Mouse (Mus musculus): Measurements from ENCODE around the gene Zkscan1. TPM values are rescaled to one million over a fixed set of nuclear protein-coding genes. Genes with fewer than 3 reads are reported as not detected.

Gene Zkscan1
- polyA plus RNA-seq, 1 experiment from 2014 or later = 17.8 TPM

DNA sequence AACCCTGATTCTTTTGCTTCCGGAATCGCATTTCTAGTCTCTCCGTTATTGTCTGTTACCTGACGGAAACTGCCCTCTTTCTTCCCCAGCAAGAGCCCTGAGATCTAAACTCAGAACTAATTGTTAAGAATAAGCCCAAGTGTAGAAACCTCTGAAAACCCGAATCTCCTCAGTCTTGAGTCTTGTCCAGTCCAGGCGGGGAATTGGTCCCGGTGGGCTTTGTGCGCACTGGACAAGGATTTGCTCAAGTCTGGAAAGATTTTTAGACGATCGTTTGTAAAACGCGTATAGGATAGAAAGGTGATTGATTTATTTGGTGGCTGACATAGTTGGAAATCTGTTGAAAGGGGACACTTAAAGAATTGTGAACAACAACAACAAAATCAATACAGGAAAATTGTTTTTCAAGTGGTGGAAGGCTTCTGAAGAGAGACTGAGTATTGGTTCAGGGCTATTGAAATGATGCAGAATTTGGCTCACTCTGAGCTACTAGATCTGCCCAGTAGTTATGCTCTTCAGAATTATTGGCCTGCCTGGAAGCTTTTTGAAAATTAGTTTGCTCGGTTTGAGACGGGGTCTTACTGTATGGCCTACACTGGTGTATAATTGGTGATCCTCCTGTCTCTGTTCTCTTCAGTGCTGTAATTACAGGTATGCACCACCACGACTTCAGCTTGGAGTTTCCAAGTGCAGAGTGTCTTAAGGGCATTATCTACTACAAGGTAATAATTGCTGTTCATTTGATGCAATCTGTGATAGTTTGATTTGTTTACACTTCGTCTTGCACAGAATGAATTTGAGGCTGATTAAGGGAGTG lies 32.5 kb downstream of the Zkscan1 start:
- peak overlapping the region; percentile 98 for H3K27ac ChIP-seq (replicated peaks)
- ATAC-seq (ENCODE audit: insufficient number of reproducible peaks, low FRiP score, low TSS enrichment, low read depth) = peak; percentile 43
- no peaks in the 10 kb centered on the region for H3K9me3 ChIP-seq (replicated peaks)
- peak overlapping the region; percentile 55 for H3K9ac ChIP-seq
- no peaks in the 10 kb centered on the region for H3K27me3 ChIP-seq
- H3K4me2 ChIP-seq (replicated peaks) = peak overlapping the region; percentile 58
- peak overlapping the region; percentile 75 for H3K4me3 ChIP-seq (replicated peaks)
- H3K36me3 ChIP-seq = peaks cover 8% of the 10 kb centered on the region; the same call in 1 of the 2 replicates
- 2% methylated on average over 16 of the region's 16 CpGs for WGBS
- H3K4me1 ChIP-seq = peaks cover 13% of the 10 kb centered on the region

- Histone ChIP-seq H3K9me3 (replicated peaks) (no peaks in the 10 kb centered on the region), H3K27me3 (no peaks in the 10 kb centered on the region), H3K9ac (0 out of 2 replicates have a peak overlapping the region, but pooled peaks have one; percentile 55), H3K27ac (replicated peaks) (peak overlapping the region; percentile 98), H3K36me3 (peaks cover 11% of the 10 kb centered on the region; the same call in 1 of the 2 replicates), H3K4me2 (replicated peaks) (peak overlapping the region; percentile 58), H3K4me1 (peaks cover 13% of the 10 kb centered on the region), H3K4me3 (replicated peaks) (peak overlapping the region; percentile 75)
- no peak for ATAC-seq (ENCODE audit: insufficient number of reproducible peaks, low FRiP score, low TSS enrichment, low read depth)
- 63% methylated on average over 3 of the region's 3 CpGs for WGBS
These were observed 33.2 kb downstream of the Zkscan1 start for GRCm38 (mm10) chr5:138118041-138118440.

- Histone ChIP-seq H3K27me3 (no peaks in the 10 kb centered on the region), H3K27ac (replicated peaks) (no peak overlapping the region), H3K36me3 (peaks cover 70% of the 10 kb centered on the region), H3K4me2 (replicated peaks) (no peak overlapping the region), H3K4me3 (replicated peaks) (no peak overlapping the region), H3K4me1 (no peaks in the 10 kb centered on the region), H3K9ac (no peak overlapping the region), H3K9me3 (replicated peaks) (no peaks in the 10 kb centered on the region)
- 73% methylated on average over 5 of the region's 5 CpGs for WGBS
- no peak for ATAC-seq (ENCODE audit: insufficient number of reproducible peaks, low FRiP score, low TSS enrichment, low read depth)
These were observed 47.7 kb downstream of the Zkscan1 start for GRCm38 (mm10) chr5:138132425-138133064.

GRCm38 (mm10) chr5:138137257-138137656 lies 52.4 kb downstream of the Zkscan1 start:
- Histone ChIP-seq H3K4me3 (replicated peaks) (no peak overlapping the region), H3K27me3 (no peaks in the 10 kb centered on the region), H3K27ac (replicated peaks) (no peak overlapping the region), H3K4me2 (replicated peaks) (no peak overlapping the region), H3K9me3 (replicated peaks) (no peaks in the 10 kb centered on the region), H3K36me3 (peaks cover 37% of the 10 kb centered on the region), H3K9ac (no peak overlapping the region), H3K4me1 (no peaks in the 10 kb centered on the region; the same call in 1 of the 2 replicates)
- WGBS = 89% methylated on average over 4 of the region's 4 CpGs
- ATAC-seq (ENCODE audit: insufficient number of reproducible peaks, low FRiP score, low TSS enrichment, low read depth) = no peak

DNA sequence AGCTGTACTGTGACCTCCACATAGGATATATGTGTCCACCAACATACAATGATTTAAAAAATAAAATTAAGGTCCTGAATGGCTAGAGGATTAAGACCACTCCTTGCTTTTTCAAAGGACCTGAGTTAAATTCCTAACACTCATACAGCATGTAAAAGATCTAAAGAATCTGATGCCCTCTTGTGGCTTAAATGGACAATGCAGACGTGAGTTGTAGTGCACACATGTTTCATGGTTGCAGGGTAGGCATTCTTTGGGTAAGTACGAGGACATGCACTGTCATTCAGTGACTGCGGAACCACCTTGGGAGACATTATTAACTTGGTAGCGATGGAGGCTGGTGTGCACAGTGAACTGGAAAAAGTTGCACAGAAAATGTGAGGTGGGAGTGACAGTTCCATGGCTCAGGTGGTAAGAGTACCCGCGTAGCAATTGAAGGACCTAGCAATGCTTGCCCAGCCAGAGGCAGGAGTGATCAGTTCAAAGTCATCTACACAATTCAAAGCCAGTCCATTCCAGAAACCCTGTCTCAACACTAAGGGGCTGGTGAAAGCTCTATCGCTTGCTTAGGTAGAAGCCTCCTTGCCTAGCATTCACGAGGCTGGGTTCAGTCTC lies 53.2 kb downstream of the Zkscan1 start:
- no peaks in the 10 kb centered on the region for H3K27me3 ChIP-seq
- H3K9me3 ChIP-seq (replicated peaks) = no peaks in the 10 kb centered on the region
- no peaks in the 10 kb centered on the region; the same call in 1 of the 2 replicates for H3K4me1 ChIP-seq
- no peak for ATAC-seq (ENCODE audit: insufficient number of reproducible peaks, low FRiP score, low TSS enrichment, low read depth)
- H3K27ac ChIP-seq (replicated peaks) = no peak overlapping the region
- no peak overlapping the region for H3K4me3 ChIP-seq (replicated peaks)
- peaks cover 32% of the 10 kb centered on the region for H3K36me3 ChIP-seq
- no peak overlapping the region for H3K4me2 ChIP-seq (replicated peaks)
- no peak overlapping the region for H3K9ac ChIP-seq
- 63% methylated on average over 8 of the region's 8 CpGs for WGBS

- no peak overlapping the region for H3K9ac ChIP-seq
- no peaks in the 10 kb centered on the region for H3K9me3 ChIP-seq (replicated peaks)
- H3K4me1 ChIP-seq = no peaks in the 10 kb centered on the region; the same call in 1 of the 2 replicates
- H3K4me3 ChIP-seq (replicated peaks) = no peak overlapping the region
- ATAC-seq (ENCODE audit: insufficient number of reproducible peaks, low FRiP score, low TSS enrichment, low read depth) = no peak
- H3K27me3 ChIP-seq = no peaks in the 10 kb centered on the region
- peaks cover 32% of the 10 kb centered on the region for H3K36me3 ChIP-seq
- WGBS = 80% methylated on average over 4 of the region's 4 CpGs
- H3K27ac ChIP-seq (replicated peaks) = no peak overlapping the region
- no peak overlapping the region for H3K4me2 ChIP-seq (replicated peaks)
These were observed 53.7 kb downstream of the Zkscan1 start for GRCm38 (mm10) chr5:138138585-138138984.

GRCm38 (mm10) chr5:138154390-138154789 lies 69.5 kb downstream of the Zkscan1 start:
- peaks cover 25% of the 10 kb centered on the region for H3K36me3 ChIP-seq
- no peak for ATAC-seq (ENCODE audit: insufficient number of reproducible peaks, low FRiP score, low TSS enrichment, low read depth)
- no peak overlapping the region for H3K27ac ChIP-seq (replicated peaks)
- H3K9ac ChIP-seq = no peak overlapping the region
- H3K9me3 ChIP-seq (replicated peaks) = no peaks in the 10 kb centered on the region
- WGBS = 88% methylated on average over 3 of the region's 3 CpGs
- H3K27me3 ChIP-seq = no peaks in the 10 kb centered on the region
- no peaks in the 10 kb centered on the region; the same call in 1 of the 2 replicates for H3K4me1 ChIP-seq
- peak overlapping the region; percentile 82 for H3K4me3 ChIP-seq (replicated peaks)
- H3K4me2 ChIP-seq (replicated peaks) = peak overlapping the region; percentile 59

DNA sequence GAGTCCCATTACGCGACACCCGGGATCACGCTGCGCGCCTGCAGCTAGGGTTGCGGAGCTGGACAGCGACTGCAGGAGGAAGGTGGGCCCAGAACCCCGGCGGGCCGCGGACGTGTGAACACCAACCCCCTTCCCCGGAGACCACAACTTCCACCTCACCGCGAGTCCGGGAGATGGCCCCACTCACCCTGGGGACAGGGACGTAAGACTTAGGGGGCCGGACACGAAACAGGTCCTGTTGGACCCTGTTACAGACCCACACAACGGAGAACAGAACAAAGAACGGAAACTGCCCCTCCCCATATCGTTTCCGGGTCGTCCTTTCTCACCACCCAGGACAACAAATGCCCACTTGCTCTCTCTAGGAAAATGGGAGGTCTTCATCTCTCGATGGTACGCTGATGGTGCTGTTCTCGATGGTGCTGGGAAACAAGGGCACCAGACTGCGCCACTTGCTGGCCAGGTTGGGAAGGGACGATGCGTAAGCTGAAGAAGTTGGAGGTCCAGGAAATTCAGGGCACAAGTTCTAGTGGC lies 70.6 kb downstream of the Zkscan1 start, which contains the start of gene Zfp113:
Gene Zfp113 (minus strand): TSS at position 302 of the 534 bp plus-strand sequence.
- Histone ChIP-seq H3K27me3 (no peaks in the 10 kb centered on the region), H3K4me3 (replicated peaks) (peak within 1 kb of the TSS; percentile 82), H3K36me3 (peaks cover 22% of the 10 kb centered on the region), H3K4me2 (replicated peaks) (peak within 1 kb of the TSS; percentile 59), H3K27ac (replicated peaks) (peak within 1 kb of the TSS; percentile 92), H3K9me3 (replicated peaks) (no peaks in the 10 kb centered on the region), H3K9ac (peak within 1 kb of the TSS; percentile 79), H3K4me1 (no peaks in the 10 kb centered on the region; the same call in 1 of the 2 replicates)
- peak; percentile 94 for ATAC-seq (ENCODE audit: insufficient number of reproducible peaks, low FRiP score, low TSS enrichment, low read depth)
- WGBS = 0% methylated on average over 31 of the region's 31 CpGs

Other genes starting within 250 kb of the Zkscan1 start
- 0.68 and 1.5 TPM in 2 replicates for gene Pilra, start 248.8 kb upstream of the Zkscan1 start, polyA plus RNA-seq (2015; fragmentation: Nextera tagmentation; extraction: Ambion mirVana)
- gene Pilrb1, start 227.0 kb upstream of the Zkscan1 start, polyA plus RNA-seq (2015; fragmentation: Nextera tagmentation; extraction: Ambion mirVana) = 0.19 TPM in 1 of 2 replicates, not detected in the other
- gene Pilrb2, start 213.3 kb upstream of the Zkscan1 start, polyA plus RNA-seq (2015; fragmentation: Nextera tagmentation; extraction: Ambion mirVana) = 0.39 and 1.2 TPM in 2 replicates
- 0.17 and 0.33 TPM in 2 replicates for gene Cyp3a13, start 163.5 kb upstream of the Zkscan1 start, polyA plus RNA-seq (2015; fragmentation: Nextera tagmentation; extraction: Ambion mirVana)
- 0.92 and 1.2 TPM in 2 replicates for gene Gjc3, start 122.0 kb upstream of the Zkscan1 start, polyA plus RNA-seq (2015; fragmentation: Nextera tagmentation; extraction: Ambion mirVana)
- 0.17 TPM in 1 of 2 replicates, not detected in the other for gene Azgp1, start 103.6 kb upstream of the Zkscan1 start, polyA plus RNA-seq (2015; fragmentation: Nextera tagmentation; extraction: Ambion mirVana)
- not detected in 2 replicates for gene Smok3a, start 63.8 kb upstream of the Zkscan1 start, polyA plus RNA-seq (2015; fragmentation: Nextera tagmentation; extraction: Ambion mirVana)
- gene Smok3b, start 63.7 kb upstream of the Zkscan1 start, polyA plus RNA-seq (2015; fragmentation: Nextera tagmentation; extraction: Ambion mirVana) = not detected in 2 replicates
- not detected in 2 replicates for gene Smok3c, start 31.9 kb upstream of the Zkscan1 start, polyA plus RNA-seq (2015; fragmentation: Nextera tagmentation; extraction: Ambion mirVana)
- gene Zscan21, start 31.8 kb downstream of the Zkscan1 start, polyA plus RNA-seq (2015; fragmentation: Nextera tagmentation; extraction: Ambion mirVana) = 54.0 and 58.1 TPM in 2 replicates
- 17.4 and 19.9 TPM in 2 replicates for gene Zfp113, start 70.7 kb downstream of the Zkscan1 start, polyA plus RNA-seq (2015; fragmentation: Nextera tagmentation; extraction: Ambion mirVana)
- 303 and 321 TPM in 2 replicates for gene Cops6, start 76.0 kb downstream of the Zkscan1 start, polyA plus RNA-seq (2015; fragmentation: Nextera tagmentation; extraction: Ambion mirVana)
- 26.9 and 27.4 TPM in 2 replicates for gene Ap4m1, start 86.9 kb downstream of the Zkscan1 start, polyA plus RNA-seq (2015; fragmentation: Nextera tagmentation; extraction: Ambion mirVana)
- gene Mcm7, start 87.3 kb downstream of the Zkscan1 start, polyA plus RNA-seq (2015; fragmentation: Nextera tagmentation; extraction: Ambion mirVana) = 141 and 142 TPM in 2 replicates
- 77.2 and 87.7 TPM in 2 replicates for gene Taf6, start 102.4 kb downstream of the Zkscan1 start, polyA plus RNA-seq (2015; fragmentation: Nextera tagmentation; extraction: Ambion mirVana)
- 61.1 and 65.6 TPM in 2 replicates for gene Cnpy4, start 102.4 kb downstream of the Zkscan1 start, polyA plus RNA-seq (2015; fragmentation: Nextera tagmentation; extraction: Ambion mirVana)
- gene Mblac1, start 109.2 kb downstream of the Zkscan1 start, polyA plus RNA-seq (2015; fragmentation: Nextera tagmentation; extraction: Ambion mirVana) = 8.5 and 8.6 TPM in 2 replicates
- not detected in 2 replicates for gene Nxpe5, start 140.8 kb downstream of the Zkscan1 start, polyA plus RNA-seq (2015; fragmentation: Nextera tagmentation; extraction: Ambion mirVana)
- 72.6 and 72.7 TPM in 2 replicates for gene Lamtor4, start 170.4 kb downstream of the Zkscan1 start, polyA plus RNA-seq (2015; fragmentation: Nextera tagmentation; extraction: Ambion mirVana)
- gene BC037034, start 178.9 kb downstream of the Zkscan1 start, polyA plus RNA-seq (2015; fragmentation: Nextera tagmentation; extraction: Ambion mirVana) = 7.4 and 7.7 TPM in 2 replicates
- gene Gal3st4, start 187.8 kb downstream of the Zkscan1 start, polyA plus RNA-seq (2015; fragmentation: Nextera tagmentation; extraction: Ambion mirVana) = 2.9 and 3.1 TPM in 2 replicates
- gene Gm43720, start 194.9 kb downstream of the Zkscan1 start, polyA plus RNA-seq (2015; fragmentation: Nextera tagmentation; extraction: Ambion mirVana) = 0.12 and 0.13 TPM in 2 replicates
- gene Gpc2, start 194.9 kb downstream of the Zkscan1 start, polyA plus RNA-seq (2015; fragmentation: Nextera tagmentation; extraction: Ambion mirVana) = 24.7 and 30.0 TPM in 2 replicates
- 4.9 and 5.2 TPM in 2 replicates for gene Stag3, start 195.2 kb downstream of the Zkscan1 start, polyA plus RNA-seq (2015; fragmentation: Nextera tagmentation; extraction: Ambion mirVana)

Data from embryonic facial prominence, embryonic 15.5 days (tissue).